Mouse (Mus musculus) T-helper 1 cell (primary cell): Measurements from ENCODE around the gene Pdxp.

ENCODE experiments used
- in situ Hi-C: fragments of 300-600 bp; cut with MboI, MseI; formaldehyde crosslinking; loops from one replicate; pipeline ENCODE4 v1.15.1; 2025; ENCODE audit warnings: high pct_unique_total_duplicates

Gene Pdxp

DNA sequence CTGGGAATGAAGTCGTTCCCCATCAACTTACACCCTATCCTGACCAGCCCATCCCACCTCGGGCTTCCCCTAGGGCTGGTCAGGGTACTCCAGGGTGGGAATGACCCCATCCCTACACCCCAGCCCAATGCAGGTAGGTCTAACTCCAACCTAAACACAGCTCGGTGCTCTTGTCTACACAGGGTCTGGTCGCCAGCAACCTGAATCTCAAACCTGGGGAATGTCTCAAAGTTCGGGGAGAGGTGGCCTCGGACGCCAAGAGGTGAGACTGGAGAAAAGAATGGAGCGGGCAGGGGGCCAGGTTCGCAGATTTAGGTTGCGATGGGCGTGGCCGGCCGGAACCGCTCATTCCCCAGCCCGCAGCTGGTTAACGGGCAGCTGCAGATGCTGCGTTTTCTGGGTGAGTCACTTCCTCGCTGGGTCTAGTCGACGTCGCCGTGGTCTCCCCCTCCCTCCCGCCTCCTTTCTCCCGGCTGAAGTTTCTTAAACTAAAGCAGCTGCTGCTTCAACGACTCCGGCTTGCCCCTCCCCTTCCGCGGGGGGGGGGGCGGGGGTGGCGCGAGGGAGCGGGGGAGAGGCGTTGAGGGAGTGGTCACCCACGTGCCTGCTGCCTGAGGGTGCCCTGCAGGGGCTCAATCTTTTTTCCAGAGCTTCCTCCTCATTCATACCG is 14.2 kb downstream of the Pdxp start:
- in situ Hi-C loops = no loop called here

DNA sequence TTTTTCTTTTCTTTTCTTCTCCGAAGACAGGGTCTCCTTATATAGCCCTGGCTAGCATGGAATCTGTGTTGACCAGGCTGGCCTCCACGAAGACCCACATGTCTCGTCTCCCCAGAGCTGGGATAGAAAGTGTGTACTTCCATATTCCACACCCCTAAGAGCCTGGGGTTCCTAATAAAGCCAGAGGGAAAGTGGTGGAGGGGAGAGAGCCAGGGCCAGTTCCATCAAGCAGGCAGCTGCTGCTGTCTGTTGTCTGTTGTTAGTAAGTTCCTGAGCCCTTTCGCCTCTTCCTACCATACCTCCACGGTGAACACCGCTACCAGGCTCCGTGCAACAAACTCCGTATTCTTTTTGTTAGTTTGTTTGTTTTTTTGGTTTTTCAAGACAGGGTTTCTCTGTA is 14.8 kb downstream of the Pdxp start:
- in situ Hi-C loops = no loop called here

DNA sequence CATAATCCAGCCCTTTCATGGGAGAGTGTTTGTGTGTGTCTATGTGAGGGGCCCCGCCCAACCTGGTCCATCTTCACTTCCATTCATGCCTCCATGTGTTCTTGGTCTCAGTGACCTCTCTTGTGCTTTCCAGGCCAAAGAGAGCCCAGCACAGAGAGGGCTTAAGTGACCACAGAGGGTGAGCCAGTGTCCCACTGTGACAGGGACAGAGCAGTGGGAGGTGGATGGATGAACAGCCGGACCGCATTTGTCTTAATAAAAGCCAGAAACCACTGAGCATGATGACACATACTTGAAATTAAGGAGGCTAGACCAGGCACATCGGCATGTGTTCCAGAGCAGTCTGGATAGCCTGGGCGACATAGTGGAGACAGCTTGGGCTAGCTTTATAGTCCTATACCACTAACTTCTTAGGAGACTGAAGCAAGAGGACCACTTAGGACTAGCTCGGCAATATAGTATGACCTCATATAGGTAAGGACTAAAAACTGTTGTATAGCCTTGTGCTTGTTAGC is 16.5 kb downstream of the Pdxp start:
- in situ Hi-C loops = no loop called here

DNA sequence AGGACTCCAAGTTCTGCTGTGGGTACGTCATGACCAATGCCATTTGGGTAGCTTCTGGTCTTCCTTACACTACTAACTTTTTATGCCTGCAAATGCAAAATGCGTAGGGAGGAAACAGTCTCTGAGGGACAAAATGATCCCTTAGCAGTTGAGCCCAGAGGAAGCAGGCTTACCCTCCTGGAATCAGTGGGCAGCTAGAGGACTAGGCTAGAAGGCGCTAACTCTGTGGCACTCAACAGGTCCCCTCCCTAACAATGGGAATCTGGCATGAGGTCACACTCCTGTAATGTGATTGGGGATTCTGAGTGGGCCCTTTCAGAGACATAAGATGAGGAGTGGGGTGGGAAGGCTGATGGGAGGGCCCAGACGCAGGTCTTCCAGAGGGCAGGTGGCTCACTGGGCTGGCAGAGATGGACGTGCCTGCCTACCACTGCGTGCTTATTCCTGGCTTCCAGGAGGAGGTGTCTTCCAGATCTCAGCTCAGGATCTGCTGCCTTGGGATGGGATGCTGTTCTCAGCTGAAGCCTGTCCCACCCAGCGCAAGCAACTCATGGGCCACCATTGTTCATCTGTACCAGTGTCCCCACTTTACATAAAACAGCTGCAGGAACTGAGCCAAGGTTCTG is 17.2 kb downstream of the Pdxp start:
- in situ Hi-C loops = no loop called here

DNA sequence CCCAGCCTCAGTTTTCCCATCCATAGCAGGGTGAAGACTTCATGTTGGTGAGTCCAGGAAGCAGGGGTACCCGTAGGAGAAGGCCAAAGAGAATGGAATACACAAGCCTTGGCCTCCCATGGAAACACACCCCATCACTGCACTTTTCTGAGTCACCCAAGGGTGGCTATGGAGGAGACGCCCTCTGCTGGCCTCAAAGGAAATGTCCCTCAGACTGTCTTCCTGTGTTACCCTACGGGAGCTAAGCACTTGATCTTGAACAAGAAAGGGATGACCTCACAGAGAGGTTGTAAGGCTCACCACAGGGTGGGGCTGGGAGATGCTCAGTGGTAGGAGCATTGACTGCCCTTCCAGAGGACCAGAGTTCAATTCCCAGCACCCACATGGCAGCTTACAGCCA is 17.9 kb downstream of the Pdxp start:
- in situ Hi-C loops = no loop called here

DNA sequence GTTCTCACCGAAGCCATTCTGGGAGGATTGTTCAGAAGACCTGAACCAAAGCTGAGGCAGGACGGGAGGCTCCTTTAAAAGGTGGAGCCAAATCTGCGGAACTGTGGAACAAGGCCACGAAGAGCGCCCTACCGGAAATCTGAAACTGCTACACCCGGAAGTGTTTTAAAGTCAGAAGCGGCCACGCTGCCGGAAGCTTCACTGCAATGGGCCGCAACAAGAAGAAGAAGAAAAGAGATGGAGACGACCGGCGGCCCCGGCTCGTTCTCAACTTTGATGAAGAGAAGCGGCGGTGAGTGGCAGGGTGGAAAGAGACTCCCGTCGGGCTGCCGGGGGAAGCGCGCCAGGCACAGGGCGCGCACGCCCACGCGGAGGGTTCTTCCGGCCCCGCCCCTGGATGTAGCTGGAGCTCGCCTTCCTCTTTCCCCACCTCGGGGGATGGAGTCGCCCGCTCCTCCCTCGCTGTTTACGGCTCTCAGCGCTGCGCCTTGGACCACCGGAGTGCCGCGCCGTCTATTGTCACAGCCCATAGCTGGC is 21.1 kb downstream of the Pdxp start, which contains the start of gene Nol12:
Gene Nol12 (plus strand): TSS at position 150 of the 537 bp plus-strand sequence.
- in situ Hi-C loops = no loop called here

DNA sequence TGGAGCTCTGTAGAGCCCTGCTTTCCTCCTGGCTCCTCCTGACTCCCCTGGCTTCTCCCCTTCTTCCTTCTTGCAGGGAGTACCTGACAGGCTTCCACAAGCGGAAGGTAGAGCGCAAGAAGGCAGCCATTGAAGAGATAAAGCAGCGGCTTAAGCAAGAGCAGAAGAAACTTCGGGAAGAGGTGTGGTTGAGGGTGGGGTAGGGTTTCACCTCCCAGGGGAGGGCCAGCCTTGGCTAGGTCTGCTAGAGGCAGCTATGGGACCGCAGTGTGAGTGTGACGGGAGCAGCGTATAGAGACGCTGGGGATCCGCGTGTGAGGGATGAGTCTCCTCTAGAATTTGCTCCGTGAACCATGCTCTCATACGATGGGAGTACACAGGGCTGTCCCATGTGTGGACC is 22.7 kb downstream of the Pdxp start:
- in situ Hi-C loops = no loop called here

DNA sequence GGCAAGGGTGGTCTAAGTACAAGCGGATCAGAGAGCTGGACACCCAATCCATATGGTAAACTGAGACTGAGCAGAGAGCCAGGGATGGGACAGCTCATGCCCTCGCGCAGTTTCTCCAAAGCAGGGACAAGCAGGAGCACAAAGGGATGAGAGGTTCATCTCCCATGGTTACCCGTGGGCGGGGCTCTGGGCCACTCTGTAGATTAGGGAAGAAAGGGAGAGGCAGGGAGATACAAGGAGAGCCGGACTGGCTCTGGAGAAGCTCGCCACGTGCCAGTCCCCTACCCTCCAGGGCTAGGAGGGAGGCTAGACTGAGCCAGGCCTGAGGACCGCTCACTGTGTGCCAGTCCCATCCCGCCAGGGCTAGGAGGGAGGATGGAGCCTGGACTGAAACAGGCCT is 23.6 kb downstream of the Pdxp start:
- in situ Hi-C loops = no loop called here

DNA sequence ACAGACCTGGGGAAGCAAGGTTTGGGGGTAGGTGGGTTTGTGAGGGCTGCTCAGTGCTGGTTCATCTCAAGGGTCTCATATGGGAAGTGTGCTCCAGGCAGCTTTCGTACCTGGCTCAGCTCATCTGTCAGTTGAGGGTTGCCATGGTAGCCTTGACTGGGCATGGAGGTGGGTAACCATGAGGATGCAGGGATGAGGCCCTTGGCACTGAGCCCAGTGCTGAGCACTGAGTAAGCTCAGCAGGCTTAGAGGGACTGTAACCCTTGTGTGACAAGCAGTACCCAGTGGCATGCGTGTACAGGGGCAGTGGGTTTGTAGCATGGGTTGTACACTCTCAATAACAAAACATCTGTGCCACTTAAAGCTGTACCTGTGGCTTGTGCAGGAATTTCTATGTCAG is 24.2 kb downstream of the Pdxp start:
- in situ Hi-C loops = no loop called here

DNA sequence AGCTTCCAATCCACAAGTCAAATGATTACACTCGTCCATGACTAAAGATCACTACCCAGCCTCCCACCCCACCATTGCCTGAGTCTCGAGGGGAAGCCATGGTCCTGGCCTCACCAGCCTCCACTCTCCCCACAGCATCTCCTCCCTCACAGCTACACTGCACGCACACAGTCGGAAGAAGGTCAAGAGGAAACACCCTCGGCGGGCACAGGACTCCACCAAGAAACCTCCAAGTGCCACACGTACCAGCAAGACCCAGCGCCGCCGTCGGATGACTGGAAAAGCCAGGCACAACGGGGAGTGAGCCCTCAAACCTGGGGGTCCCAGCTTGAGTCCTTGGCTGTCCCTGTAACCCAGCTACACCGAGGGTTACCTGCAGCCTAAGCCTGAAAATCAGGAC is 26.6 kb downstream of the Pdxp start:
- in situ Hi-C loops = no loop called here

DNA sequence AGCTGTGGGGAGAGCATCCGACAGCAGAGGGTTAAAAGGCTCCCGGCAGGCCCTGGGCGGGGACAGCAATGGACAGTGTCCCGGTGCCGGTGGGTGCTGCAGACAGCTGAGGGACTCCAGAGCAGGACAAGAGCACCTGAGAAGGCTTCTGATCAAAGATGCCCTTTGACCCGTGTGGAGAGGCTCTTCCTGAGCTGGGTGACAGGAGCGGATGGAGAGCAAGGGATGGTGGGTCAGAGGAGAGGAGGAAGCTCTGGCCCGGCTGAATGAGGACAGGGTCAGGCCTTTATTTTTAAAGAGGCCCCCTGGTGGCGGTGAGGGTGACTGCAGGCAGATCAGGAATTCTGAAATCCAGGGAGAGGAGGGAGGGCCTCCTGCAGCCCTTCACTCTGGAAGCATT is 28.9 kb downstream of the Pdxp start:
- in situ Hi-C loops = no loop called here

DNA sequence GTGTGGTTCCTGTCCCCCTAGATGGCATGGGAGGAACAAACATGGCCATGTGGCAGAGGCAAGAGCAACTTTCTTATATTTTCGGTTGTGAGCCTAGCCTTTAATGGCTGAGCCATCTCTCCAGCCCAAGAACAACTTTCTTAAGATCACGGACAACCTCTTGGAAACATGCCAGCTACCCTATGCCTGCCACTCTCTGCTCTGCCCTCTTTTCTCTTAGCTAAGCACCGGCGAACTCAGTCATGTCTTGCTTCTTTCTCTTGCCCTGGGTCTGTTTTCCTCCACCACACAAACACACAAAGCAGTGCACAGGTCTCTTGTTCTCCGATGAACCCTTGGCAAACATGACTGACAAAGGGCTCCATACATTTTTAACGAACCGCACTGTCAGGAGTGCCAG is 32.5 kb downstream of the Pdxp start:
- in situ Hi-C loops = no loop called here

DNA sequence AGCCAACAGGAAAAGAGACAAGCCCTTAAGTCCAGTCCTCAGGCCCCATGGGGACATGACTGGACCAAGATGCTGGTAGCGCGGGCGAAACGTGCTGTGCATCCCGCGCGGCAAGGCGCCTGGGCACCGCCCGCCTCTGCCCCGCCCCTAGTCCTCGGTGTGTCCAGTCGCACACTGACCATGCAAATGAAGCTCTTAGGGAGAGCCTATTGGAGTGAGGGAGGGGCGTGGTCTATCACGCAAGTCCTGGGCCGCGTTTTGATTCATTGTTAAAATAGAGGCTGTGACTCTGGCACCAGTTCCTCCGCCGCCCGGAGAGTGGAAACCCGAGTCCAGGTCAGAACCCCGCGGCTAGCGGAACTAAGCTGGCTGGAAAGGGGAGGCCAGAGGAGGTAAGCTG is 33.9 kb downstream of the Pdxp start, which contains the start of gene Triobp:
Gene Triobp (plus strand): TSS at position 68 of the 400 bp plus-strand sequence.
- in situ Hi-C loops = no loop called here

DNA sequence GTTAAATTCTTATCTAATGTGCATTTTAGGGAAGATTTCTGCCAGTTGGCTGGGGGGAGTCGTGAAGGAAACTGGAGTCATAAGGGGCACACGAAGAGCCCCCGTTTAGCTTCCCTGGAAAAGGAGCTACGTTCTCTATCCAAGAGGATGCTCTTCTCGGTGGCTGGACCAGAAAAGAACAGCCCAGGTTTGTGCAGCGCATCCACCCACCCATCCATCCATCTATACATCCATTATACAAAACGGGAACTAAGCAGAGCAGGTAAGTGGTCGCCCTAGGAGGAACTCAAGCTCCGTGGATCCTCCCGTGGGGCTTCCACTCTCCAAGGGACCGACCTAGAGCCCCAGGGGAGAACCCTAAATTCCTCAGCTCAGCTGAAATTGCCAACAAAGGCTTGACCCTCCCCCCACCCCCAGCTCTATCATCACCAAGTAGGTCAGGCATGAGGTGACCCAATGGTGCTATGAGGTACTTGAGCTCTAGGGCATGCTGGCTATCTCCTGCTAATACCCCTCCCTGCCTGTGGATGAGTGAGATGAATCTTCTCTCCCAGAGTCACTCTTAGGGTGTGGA is 34.5 kb downstream of the Pdxp start:
- in situ Hi-C loops = no loop called here

DNA sequence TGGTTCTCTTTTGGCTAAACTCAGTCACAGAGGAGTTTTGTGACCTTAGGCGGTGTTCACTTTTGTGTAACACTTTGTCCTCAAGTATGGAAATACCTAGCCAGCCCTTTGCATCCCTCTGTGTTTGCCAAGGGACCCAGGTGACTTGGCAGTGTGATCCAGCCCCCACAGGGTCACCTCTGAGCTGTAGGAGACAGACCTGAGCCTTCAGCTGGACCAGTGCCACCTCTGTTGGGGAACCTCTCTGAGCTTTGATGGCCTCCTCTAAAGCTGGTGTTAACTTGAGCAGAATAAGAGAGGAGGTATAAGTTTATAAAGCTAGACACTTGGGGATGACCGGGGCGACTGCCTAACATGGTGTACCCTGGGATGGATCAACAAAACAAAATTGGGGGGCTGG is 35.2 kb downstream of the Pdxp start:
- in situ Hi-C loops = no loop called here

DNA sequence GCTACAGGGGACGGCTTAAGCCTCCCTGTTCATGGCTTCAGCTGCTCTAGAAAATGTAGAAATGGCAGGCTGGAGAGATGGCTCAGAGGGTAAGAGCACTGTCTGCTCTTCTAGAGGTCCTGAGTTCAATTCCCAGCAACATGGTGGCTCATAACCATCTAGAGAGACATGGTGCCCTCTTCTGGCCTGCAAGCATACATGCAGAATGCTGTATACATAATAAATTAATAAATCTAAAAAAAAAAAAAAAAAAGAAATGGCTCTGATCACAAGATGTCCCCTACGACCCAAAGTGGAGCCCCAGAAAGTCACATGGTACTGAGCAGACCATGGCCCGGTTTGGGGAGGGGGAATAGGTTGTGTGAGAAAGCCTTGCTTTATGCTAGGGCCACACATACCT is 41.9 kb downstream of the Pdxp start:
- in situ Hi-C loops = no loop called here

DNA sequence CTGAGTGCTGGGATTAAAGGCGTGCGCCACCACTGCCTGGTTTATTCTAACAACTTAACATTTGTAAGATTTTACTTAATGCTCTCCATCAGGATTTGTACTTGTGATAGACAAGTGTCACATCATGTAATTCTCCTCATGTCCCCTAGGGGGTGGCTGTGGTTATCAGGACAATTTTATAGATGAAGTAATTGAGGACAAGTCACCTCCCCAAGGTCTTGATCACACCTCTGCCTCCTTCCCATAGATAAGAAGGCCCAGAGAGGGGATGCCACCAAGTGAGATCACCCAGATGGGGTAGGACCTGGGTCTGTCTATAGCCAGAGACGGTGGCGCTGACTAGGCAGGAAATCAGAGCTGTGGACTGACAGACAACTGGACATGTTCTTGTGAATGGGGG is 42.6 kb downstream of the Pdxp start:
- in situ Hi-C loops = no loop called here

DNA sequence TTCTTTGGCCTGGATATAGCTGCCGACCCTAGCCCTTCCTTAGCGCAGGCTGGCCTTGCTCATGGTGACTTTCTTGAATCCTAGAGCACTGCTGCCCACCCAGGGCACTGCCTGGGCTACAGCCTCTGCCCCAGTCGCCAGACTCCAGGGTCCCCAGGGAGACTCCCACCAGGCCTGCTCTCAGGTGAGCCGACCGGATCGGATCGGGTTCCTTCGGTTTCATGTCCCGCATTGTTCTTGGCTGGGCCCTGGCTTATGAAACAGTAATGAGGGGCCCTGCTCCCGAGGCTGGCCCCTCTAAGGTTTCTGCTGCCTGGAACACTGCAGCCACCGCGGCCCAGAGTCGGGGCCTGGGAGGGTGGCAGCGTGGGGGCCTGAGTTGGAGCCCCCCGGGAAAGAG is 43.3 kb downstream of the Pdxp start:
- in situ Hi-C loops = no loop called here

DNA sequence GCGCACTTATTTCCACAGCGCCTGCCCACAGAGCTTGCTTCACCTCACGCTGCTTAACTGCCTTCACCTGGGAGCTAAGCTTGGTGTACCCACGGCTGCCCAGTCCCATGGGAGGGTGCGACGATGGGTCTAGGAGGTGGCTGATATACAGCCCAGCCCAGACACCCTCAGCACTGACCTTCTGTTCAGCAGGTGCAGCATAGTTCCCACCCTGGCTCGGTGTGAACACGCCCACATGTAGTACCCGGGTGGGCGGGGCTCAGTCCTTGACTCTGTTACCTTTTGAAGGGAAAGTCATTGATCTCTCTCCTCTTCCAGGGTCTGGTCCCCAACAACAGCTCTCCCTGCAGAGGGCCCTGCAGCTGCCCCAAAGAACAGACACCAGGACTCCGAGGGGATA is 45.8 kb downstream of the Pdxp start:
- in situ Hi-C loops = no loop called here

DNA sequence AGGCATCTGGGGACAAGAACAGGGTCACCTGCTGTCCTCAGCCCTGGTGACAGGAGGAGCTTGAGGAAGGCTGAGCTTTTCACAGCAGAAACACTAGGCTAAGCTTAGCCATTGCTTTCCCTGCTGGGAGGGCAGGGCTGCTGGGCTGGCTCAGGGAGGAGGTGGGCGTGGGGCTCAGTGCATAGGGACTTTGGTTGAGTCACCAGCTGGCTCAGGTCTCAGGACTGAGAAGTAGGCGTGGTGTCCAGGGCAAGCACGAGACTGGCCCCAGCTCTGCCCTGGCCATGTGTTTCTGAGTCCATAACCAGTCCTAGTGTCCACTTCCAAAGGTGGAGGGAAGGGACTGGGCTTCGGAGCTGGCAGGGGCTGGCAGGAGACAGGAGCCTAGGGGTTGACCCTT is 46.4 kb downstream of the Pdxp start:
- in situ Hi-C loops = no loop called here

DNA sequence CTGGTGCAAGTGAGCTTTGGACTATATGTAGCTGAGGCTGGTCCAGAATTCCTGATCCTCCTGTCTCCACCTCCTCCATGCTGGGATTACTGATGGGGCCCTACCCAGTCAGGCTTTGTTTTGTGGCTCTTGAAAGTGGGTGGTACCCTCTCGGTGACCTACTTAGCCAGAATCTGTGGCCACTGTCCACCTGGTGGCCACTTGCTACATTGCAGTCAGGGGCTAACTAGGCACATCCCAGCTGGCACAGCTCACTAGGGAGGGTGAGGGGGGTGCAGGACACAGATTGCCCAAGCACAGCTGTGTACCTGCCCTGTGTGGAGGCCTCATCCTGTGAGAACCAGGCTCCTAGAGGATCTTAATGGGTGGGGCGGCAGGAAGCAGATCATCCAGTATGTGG is 49.2 kb downstream of the Pdxp start:
- in situ Hi-C loops = no loop called here
